ENCODE assay signal across 21 mouse cellular contexts in the genomic region with DNA sequence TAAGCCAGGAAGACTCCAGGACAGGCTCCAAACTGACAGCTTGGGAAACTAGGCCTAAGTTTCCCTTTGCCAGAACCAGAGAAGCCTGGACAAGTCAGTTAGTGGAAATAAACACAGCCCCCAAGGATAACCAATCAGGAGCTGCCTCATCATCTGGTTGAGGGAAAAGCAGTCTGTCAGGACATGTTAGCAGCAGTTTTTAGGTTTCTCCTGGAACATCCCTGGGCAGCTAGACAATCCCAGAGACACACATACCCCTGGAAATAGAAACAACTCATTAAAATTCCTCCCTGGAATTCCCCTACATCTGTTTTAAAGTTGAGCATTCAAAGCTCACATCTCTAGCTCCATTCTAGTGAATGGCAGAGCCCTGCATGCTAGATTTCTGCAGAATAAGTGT.
A peak's percentile ranks its signal among the peaks of the same experiment; 100 is the strongest.
DNase-seq lines count a peak whose midpoint lies in the region; ATAC-seq and TF ChIP-seq lines count a peak whose summit lies in the region.
"Had no signal": no experiment of that assay in that cellular context is flagged by ENCODE, and none has a peak within 500 bp of the region (broad histone marks: within the 10 kb centered on the region; RNA-seq: fewer than 3 reads in every experiment).

No protein-coding gene starts in this region.

- no peaks in the 10 kb centered on the region for H3K9me3 ChIP-seq in embryonic facial prominence, embryonic 14.5 days (ENCODE audit: control insufficient read depth, low read length)
- H3K9me3 ChIP-seq in embryonic facial prominence, embryonic 10.5 days: no peaks in the 10 kb centered on the region
- H3K9me3 ChIP-seq: G1E; heart, embryonic 13.5 days; hindbrain, embryonic 12.5 days had no signal

- DNase-seq in embryonic facial prominence, embryonic 14.5 days (ENCODE audit: low spot score): peak; percentile 2
- no peak for DNase-seq in embryonic facial prominence, embryonic 10.5 days (ENCODE audit: low spot score)
- peak; percentile 10 for DNase-seq in layer of hippocampus, adult 9-11 months
- no peak for DNase-seq in layer of hippocampus, adult 11-12 months (ENCODE audit: low spot score)
- peak; percentile 7 to 21 for DNase-seq in left cerebral cortex, postnatal 14 days (ENCODE audit: low spot score in 2 of 2)
- no peak for DNase-seq in left cerebral cortex, adult 2 months (ENCODE audit: extremely low spot score in 1 of 2, low spot score in 2 of 2)
- peak; percentile 3 for DNase-seq in yolk sac, embryonic 10.5 days (ENCODE audit: low spot score)
- DNase-seq in cerebellum, adult 2 months: no peak
- DNase-seq: adrenal gland, postnatal 10 days; B cell, adult 2 months; cerebellum, adult 11-12 months; gastrocnemius, postnatal 36 days; heart, adult 11 months; heart, postnatal 4 days had no signal

- no peak for TF ChIP-seq POLR2A in cerebellum, adult 2 months (IDR thresholded peaks at IDR 0.05; ENCODE audit: borderline replicate concordance, insufficient read depth, low read length)

- H3K27ac ChIP-seq in embryonic facial prominence, embryonic 14.5 days (replicated peaks; ENCODE audit: low read depth, low read length): no peak overlapping the region
- H3K27ac ChIP-seq in embryonic facial prominence, embryonic 10.5 days (replicated peaks): no peak overlapping the region
- H3K27ac ChIP-seq in left cerebral cortex, adult 2 months: no peak overlapping the region
- H3K27ac ChIP-seq in cerebellum, adult 2 months (ENCODE audit: insufficient read depth, low read length): no peak overlapping the region
- H3K27ac ChIP-seq: heart, embryonic 13.5 days; hindbrain, embryonic 12.5 days had no signal

- H3K27me3 ChIP-seq in embryonic facial prominence, embryonic 14.5 days (replicated peaks; ENCODE audit: control insufficient read depth, insufficient read depth, low read length): no peaks in the 10 kb centered on the region
- no peaks in the 10 kb centered on the region for H3K27me3 ChIP-seq in embryonic facial prominence, embryonic 10.5 days (replicated peaks; ENCODE audit: low read depth, poor library complexity, severe bottlenecking)
- H3K27me3 ChIP-seq in cerebellum, adult 2 months (ENCODE audit: control insufficient read depth, insufficient read depth, low read length): no peaks in the 10 kb centered on the region
- H3K27me3 ChIP-seq: heart, embryonic 13.5 days; hindbrain, embryonic 12.5 days had no signal

- H3K9ac ChIP-seq in embryonic facial prominence, embryonic 14.5 days (ENCODE audit: low read depth, low read length): no peak overlapping the region
- H3K9ac ChIP-seq: heart, embryonic 13.5 days; hindbrain, embryonic 12.5 days had no signal

- H3K36me3 ChIP-seq in embryonic facial prominence, embryonic 14.5 days (ENCODE audit: control insufficient read depth, insufficient read depth, low read length): no peaks in the 10 kb centered on the region
- no peaks in the 10 kb centered on the region for H3K36me3 ChIP-seq in embryonic facial prominence, embryonic 10.5 days (replicated peaks)
- H3K36me3 ChIP-seq: G1E; heart, embryonic 13.5 days; hindbrain, embryonic 12.5 days had no signal

- H3K4me3 ChIP-seq in embryonic facial prominence, embryonic 14.5 days (ENCODE audit: low read depth, low read length): no peak overlapping the region
- H3K4me3 ChIP-seq in embryonic facial prominence, embryonic 10.5 days: no peak overlapping the region
- no peak overlapping the region for H3K4me3 ChIP-seq in left cerebral cortex, adult 2 months
- H3K4me3 ChIP-seq in cerebellum, adult 2 months (replicated peaks; ENCODE audit: insufficient read depth, low read depth, low read length): no peak overlapping the region
- H3K4me3 ChIP-seq: heart, embryonic 13.5 days; hindbrain, embryonic 12.5 days had no signal

- intact Hi-C loops in left cerebral cortex, postnatal 14 days (cut with DNase I): no loop called here
- intact Hi-C loops in left cerebral cortex, adult 2 months (cut with DNase I): no loop called here

- no peak for ATAC-seq in embryonic facial prominence, embryonic 14.5 days (ENCODE audit: low read depth)
- ATAC-seq: CD4-positive, CD25-positive, alpha-beta regulatory T cell, adult 4 months; forebrain, embryonic 16.5 days; hindbrain, embryonic 16.5 days; inflammation-experienced regulatory T-cells, adult 6 months had no signal

- no peaks in the 10 kb centered on the region for H3K4me1 ChIP-seq in embryonic facial prominence, embryonic 14.5 days (ENCODE audit: control insufficient read depth, insufficient read depth, low read length)
- no peaks in the 10 kb centered on the region for H3K4me1 ChIP-seq in embryonic facial prominence, embryonic 10.5 days
- H3K4me1 ChIP-seq in cerebellum, adult 2 months (ENCODE audit: control insufficient read depth, insufficient read depth, low read length): no peaks in the 10 kb centered on the region
- H3K4me1 ChIP-seq: heart, embryonic 13.5 days; hindbrain, embryonic 12.5 days had no signal

- no peak overlapping the region for H3K4me2 ChIP-seq in embryonic facial prominence, embryonic 14.5 days (ENCODE audit: low read depth, low read length)
- H3K4me2 ChIP-seq: heart, embryonic 13.5 days; hindbrain, embryonic 12.5 days had no signal

- TF ChIP-seq CTCF in left cerebral cortex, adult 2 months (IDR thresholded peaks at IDR 0.05): no peak
- TF ChIP-seq CTCF in cerebellum, adult 2 months (IDR thresholded peaks at IDR 0.05; ENCODE audit: borderline replicate concordance, insufficient read depth, low read depth, low read length): no peak

Comparison
In these comparisons a context has a peak if more than half of its experiments do, and no peak if none do; other contexts are left out.
1. DNase-seq: peak in embryonic facial prominence, embryonic 14.5 days (single experiment), layer of hippocampus, adult 9-11 months (single experiment), left cerebral cortex, postnatal 14 days (2 of 2) and yolk sac, embryonic 10.5 days (single experiment); none in embryonic facial prominence, embryonic 10.5 days (single experiment), layer of hippocampus, adult 11-12 months (single experiment), left cerebral cortex, adult 2 months (0 of 2) and cerebellum, adult 2 months (0 of 2).